Mouse (Mus musculus) v-Abl transformed pro-B cells (cell line): ENCODE measurements at regions not wholly inside any gene's neighbourhood (a gene's known extent, or its start where the extent isn't known, plus 50 kb on each side); places are given as distances from the start of the nearest gene placed in this dataset.

Experiments
- in situ Hi-C, 2 experiments: fragments of 400-800 bp; cut with MboI; formaldehyde crosslinking; loops; one replicate each; pipeline ENCODE4 v1.15.1; 2025; ENCODE audit not compliant: unreplicated experiment in 2 of 2

GRCm38 (mm10) chr16:30008451-30009357 is 55.5 kb upstream of the Hes1 start:
- in situ Hi-C loops, result loop anchor here in 1 of 2 experiments (5.0 kb wide), 1 partner anchor 54 kb away; the partner anchor contains the start of gene Hes1

- in situ Hi-C loops, result loop anchor here in 1 of 2 experiments (5.0 kb wide), 1 partner anchor 53 kb away; the partner anchor contains the start of gene Hes1
Measured at GRCm38 (mm10) chr16:30009521-30010186, 54.5 kb upstream of the Hes1 start.

- in situ Hi-C loops, result no loop called here
Measured at GRCm38 (mm10) chr16:30013123-30013522, 51.1 kb upstream of the Hes1 start.

- in situ Hi-C loops, result no loop called here
Measured at GRCm38 (mm10) chr16:30013943-30014342, 50.2 kb upstream of the Hes1 start.
